Mouse (Mus musculus) left cerebral cortex, adult 11 months (tissue): ENCODE measurements around the gene Zbtb42.

Experiments
- DNase-seq: peaks from one replicate; pipeline ENCODE4 v3.0.0; 2022; ENCODE audit warnings: low spot score

Gene Zbtb42

GRCm38 (mm10) chr12:112661851-112662250 lies 16.8 kb upstream of the Zbtb42 start:
- DNase-seq: no peak

- DNase-seq: no peak
These were observed 15.3 kb upstream of the Zbtb42 start for GRCm38 (mm10) chr12:112663303-112663702.

- DNase-seq: no peak
These were observed 14.9 kb upstream of the Zbtb42 start for GRCm38 (mm10) chr12:112663716-112664115.

- DNase-seq: no peak
These were observed 14.5 kb upstream of the Zbtb42 start for GRCm38 (mm10) chr12:112664124-112664523.

- no peak for DNase-seq
These were observed 14.0 kb upstream of the Zbtb42 start for GRCm38 (mm10) chr12:112664656-112665055.

GRCm38 (mm10) chr12:112665445-112665844 lies 13.2 kb upstream of the Zbtb42 start:
- DNase-seq: no peak

GRCm38 (mm10) chr12:112665881-112666544 lies 12.6 kb upstream of the Zbtb42 start:
- no peak for DNase-seq

GRCm38 (mm10) chr12:112667619-112668297 lies 10.9 kb upstream of the Zbtb42 start:
- no peak for DNase-seq

GRCm38 (mm10) chr12:112670718-112671393 lies 7.8 kb upstream of the Zbtb42 start:
- DNase-seq: no peak

GRCm38 (mm10) chr12:112671891-112672290 lies 6.7 kb upstream of the Zbtb42 start:
- DNase-seq: no peak

- DNase-seq: no peak
These were observed 5.7 kb upstream of the Zbtb42 start for GRCm38 (mm10) chr12:112672744-112673575.

GRCm38 (mm10) chr12:112673576-112674091 lies 5.0 kb upstream of the Zbtb42 start:
- no peak for DNase-seq

- DNase-seq: no peak
These were observed 4.3 kb upstream of the Zbtb42 start, which contains the start of gene Akt1 for GRCm38 (mm10) chr12:112674132-112675011. Gene Akt1, minus strand, starts transcription at chr12:112674884.

GRCm38 (mm10) chr12:112675245-112676035 lies 3.2 kb upstream of the Zbtb42 start:
- peak; percentile 71 for DNase-seq

- no peak for DNase-seq
These were observed 1.6 kb upstream of the Zbtb42 start for GRCm38 (mm10) chr12:112677076-112677475.

- no peak for DNase-seq
These were observed 579 bp upstream of the Zbtb42 start for GRCm38 (mm10) chr12:112677943-112678554.

GRCm38 (mm10) chr12:112679027-112679996 lies 684 bp downstream of the Zbtb42 start:
- DNase-seq: no peak

GRCm38 (mm10) chr12:112683351-112683750 lies 4.7 kb downstream of the Zbtb42 start:
- DNase-seq: no peak
